Mouse (Mus musculus) limb, embryonic 10.5 days (tissue): ENCODE measurements around the gene Leo1. TPM values are rescaled to one million over a fixed set of nuclear protein-coding genes. Genes with fewer than 3 reads are reported as not detected.
A peak's percentile ranks its signal among the peaks of the same experiment; 100 is the strongest.
"Not testable (repeated sequence)": the region's sequence is repeated elsewhere in the genome, so short reads cannot be mapped to it uniquely, and the experiment has no call there.

Experiments used
- DNase-seq: peaks from one replicate; pipeline ENCODE4 v3.0.0-alpha.2; 2017; ENCODE audit warnings: low spot score
- H3K27ac ChIP-seq: fragments of 300-500 bp; sonication (generic); 2 replicates; pipeline ENCODE4 v1.5.1; 2016; ENCODE audit warnings: mild to moderate bottlenecking
- H3K27me3 ChIP-seq: fragments of 300-500 bp; sonication (generic); 2 replicates; pipeline ENCODE4 v1.6.1; 2016; ENCODE audit warnings: low read depth, mild to moderate bottlenecking; ENCODE audit not compliant: poor library complexity, severe bottlenecking
- H3K36me3 ChIP-seq: fragments of 300-500 bp; sonication (generic); 2 replicates; pipeline ENCODE4 v1.6.1; 2016; ENCODE audit warnings: mild to moderate bottlenecking, moderate library complexity
- H3K4me1 ChIP-seq: fragments of 300-500 bp; sonication (generic); 2 replicates; pipeline ENCODE4 v1.6.1; 2016
- H3K4me3 ChIP-seq: fragments of 300-500 bp; sonication (generic); 2 replicates; pipeline ENCODE4 v1.5.1; 2016; ENCODE audit warnings: mild to moderate bottlenecking, moderate library complexity
- H3K9me3 ChIP-seq: fragments of 300-500 bp; sonication (generic); replicated peaks from 2 replicates; pipeline ENCODE4 v1.6.1; 2016; ENCODE audit warnings: mild to moderate bottlenecking
- WGBS: fragments of 180-500 bp; shearing (Covaris S2); methylation state at CpG from one replicate; pipeline ENCODE4 v1.1.7; 2016; 5-methylcytosine and 5-hydroxymethylcytosine counted together
- polyA plus RNA-seq: library from polyadenylated mRNA; unstranded; fragments of >200 nt; fragmentation: Nextera tagmentation; extraction: Ambion mirVana; gene quantifications from 2 replicates; pipeline ENCODE4 v1.2.1, GENCODE M21; 2016

Gene Leo1
- polyA plus RNA-seq, 1 experiment from 2014 or later, result 58.3 TPM

DNA sequence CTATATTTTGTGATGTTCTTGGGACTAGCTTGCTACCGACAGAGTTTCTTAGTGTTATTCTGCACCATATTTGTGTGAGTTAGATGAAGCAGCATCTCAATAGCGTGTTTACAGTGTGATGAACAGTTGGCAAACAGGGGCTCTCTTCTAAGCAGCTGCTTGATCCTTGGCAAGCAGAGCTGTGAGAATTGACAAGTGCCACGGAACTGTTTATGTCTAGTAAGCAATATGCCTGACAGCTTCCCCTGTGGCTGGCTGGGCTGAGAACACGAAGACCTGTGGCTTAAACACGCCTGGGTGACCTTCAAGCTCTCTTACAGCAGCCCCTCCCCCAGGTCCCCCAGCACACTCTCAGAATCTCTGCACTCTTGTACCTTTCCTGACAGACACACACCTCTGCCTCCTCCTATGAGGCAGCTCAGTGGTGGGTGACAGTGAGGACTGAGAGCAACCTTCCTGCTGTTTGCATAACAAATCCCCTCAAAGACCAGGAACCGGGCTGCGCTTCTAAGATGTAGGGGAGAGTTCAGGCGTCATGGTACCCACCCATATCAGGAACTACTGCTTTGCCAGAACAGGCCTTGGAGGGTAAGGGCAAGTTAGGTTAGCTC, 21.8 kb downstream of the Leo1 start:
- H3K4me3 ChIP-seq, result no peak overlapping the region
- H3K9me3 ChIP-seq, result no peaks in the 10 kb centered on the region
- DNase-seq, result no peak
- peaks cover 98% of the 10 kb centered on the region for H3K36me3 ChIP-seq
- no peak overlapping the region for H3K27ac ChIP-seq
- WGBS, result 87% methylated on average over 8 of the region's 8 CpGs
- no peaks in the 10 kb centered on the region for H3K4me1 ChIP-seq
- no peaks in the 10 kb centered on the region for H3K27me3 ChIP-seq

DNA sequence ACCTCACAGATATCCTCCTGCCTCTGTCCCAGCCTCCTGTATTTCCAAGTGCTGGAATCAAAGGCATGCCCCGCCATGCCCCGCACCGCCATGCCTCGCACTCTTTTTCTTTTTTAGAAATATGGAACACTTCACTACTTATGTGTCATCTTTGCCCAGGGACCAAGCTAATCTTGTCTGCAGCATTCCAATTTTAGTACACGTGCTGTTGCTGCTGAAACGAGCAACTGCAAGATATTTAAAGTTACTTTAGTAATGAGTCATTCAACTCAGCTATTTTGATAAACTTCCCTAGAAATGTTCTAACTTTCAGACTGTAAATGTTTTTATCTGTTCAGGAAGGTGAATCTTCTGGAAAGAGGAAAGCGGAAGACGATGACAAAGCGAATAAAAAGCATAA, 24.5 kb downstream of the Leo1 start:
- H3K36me3 ChIP-seq, result peaks cover 82% of the 10 kb centered on the region
- H3K9me3 ChIP-seq, result no peaks in the 10 kb centered on the region
- WGBS, result 93% methylated on average over 9 of the region's 9 CpGs
- H3K27me3 ChIP-seq, result no peaks in the 10 kb centered on the region
- no peak overlapping the region for H3K27ac ChIP-seq
- no peak for DNase-seq
- no peaks in the 10 kb centered on the region for H3K4me1 ChIP-seq
- no peak overlapping the region for H3K4me3 ChIP-seq

DNA sequence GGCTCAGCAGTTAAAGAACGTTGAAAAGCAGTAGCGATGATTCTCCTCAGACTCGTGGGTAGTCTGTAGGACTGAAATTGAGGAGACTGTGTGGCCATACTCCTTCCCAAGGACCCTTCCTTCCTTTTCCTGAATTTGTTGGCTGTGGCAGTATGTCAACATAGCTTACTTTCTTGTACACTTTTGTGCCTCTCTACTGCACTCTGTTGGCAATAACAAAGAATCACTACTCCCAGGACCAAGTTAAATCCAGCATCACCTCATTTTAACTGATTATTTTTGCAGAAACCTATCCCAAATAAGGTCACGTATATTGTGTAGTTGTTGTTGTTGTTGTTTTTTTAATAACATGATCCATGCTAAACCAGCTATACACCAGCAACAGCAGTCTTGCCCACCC, 25.3 kb downstream of the Leo1 start:
- Histone ChIP-seq H3K36me3 (peaks cover 82% of the 10 kb centered on the region), H3K4me3 (no peak overlapping the region), H3K9me3 (no peaks in the 10 kb centered on the region), H3K27me3 (no peaks in the 10 kb centered on the region), H3K4me1 (no peaks in the 10 kb centered on the region), H3K27ac (no peak overlapping the region)
- WGBS, result 93% methylated on average over 4 of the region's 4 CpGs
- DNase-seq, result no peak

DNA sequence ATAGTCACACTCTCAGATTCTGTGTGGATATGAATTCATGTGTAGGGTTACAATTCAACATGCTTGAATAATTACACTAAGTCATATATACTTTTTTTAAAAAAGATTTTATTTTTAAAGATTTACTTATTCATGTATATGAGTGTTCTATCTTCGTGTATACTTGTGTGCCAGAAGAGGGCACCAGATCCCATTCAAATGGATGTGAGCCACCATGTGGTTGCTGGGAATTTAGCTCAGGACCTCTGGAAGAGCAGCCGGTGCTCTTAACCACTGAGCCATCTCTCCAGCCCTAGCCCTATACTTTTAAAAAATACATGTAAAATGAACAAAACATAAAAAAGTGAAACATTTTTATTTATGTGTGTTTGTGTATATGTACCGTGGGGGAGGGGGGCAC, 26.3 kb downstream of the Leo1 start:
- H3K27ac ChIP-seq, result no peak overlapping the region
- H3K36me3 ChIP-seq, result peaks cover 82% of the 10 kb centered on the region
- 92% methylated on average over 3 of the region's 3 CpGs for WGBS
- no peak overlapping the region for H3K4me3 ChIP-seq
- H3K9me3 ChIP-seq, result no peaks in the 10 kb centered on the region
- no peaks in the 10 kb centered on the region for H3K4me1 ChIP-seq
- no peak for DNase-seq
- no peaks in the 10 kb centered on the region for H3K27me3 ChIP-seq

DNA sequence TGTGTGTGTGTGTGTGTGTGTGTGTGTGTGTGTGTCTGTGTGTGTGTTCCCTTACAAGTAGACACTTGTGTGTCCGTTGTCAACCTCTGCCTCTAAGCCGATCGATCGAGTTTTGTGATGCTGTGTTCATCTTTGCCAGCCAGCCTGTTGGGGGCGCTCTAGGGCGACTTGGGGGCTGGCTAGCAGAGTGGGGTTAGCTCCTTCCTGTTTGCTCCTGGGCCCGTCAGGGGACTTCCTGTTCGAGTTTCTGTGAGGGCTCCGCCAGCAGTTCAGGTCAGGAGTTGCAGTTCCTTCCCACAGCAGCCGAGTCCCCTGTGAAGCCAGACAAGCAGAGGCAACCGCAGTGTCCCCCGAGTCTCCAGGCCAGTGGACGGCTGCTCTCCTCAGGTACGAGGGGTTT, 27.0 kb downstream of the Leo1 start:
- 79% methylated on average over 14 of the region's 14 CpGs for WGBS
- H3K9me3 ChIP-seq, result no peaks in the 10 kb centered on the region
- H3K27me3 ChIP-seq, result no peaks in the 10 kb centered on the region
- no peak overlapping the region for H3K4me3 ChIP-seq
- H3K27ac ChIP-seq, result no peak overlapping the region
- peak; percentile 39 for DNase-seq
- peaks cover 78% of the 10 kb centered on the region for H3K36me3 ChIP-seq
- H3K4me1 ChIP-seq, result no peaks in the 10 kb centered on the region

DNA sequence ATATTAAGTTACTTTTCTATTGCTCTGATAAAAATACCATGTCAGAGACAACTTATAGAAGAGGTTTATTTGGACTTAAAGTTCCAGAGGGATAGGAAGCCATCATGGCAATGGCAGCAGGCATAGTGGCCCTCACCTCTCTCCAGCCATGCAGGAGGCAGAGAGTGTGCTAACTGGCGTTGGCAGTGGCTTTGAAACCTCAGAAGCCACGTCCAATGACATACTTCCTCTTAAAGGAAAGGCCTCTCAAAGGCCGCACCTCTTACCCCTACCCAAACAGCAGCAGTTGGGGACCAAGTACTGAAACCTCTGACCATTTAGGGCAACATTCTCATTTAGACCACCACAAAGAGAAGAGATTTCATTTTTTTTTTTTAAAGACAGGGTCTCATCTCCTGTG, 35.9 kb downstream of the Leo1 start:
- no peaks in the 10 kb centered on the region for H3K27me3 ChIP-seq
- 80% methylated on average over 3 of the region's 3 CpGs for WGBS
- peaks cover 26% of the 10 kb centered on the region for H3K36me3 ChIP-seq
- H3K9me3 ChIP-seq, result no peaks in the 10 kb centered on the region
- H3K4me1 ChIP-seq, result no peaks in the 10 kb centered on the region
- H3K4me3 ChIP-seq, result no peak overlapping the region
- DNase-seq, result no peak
- H3K27ac ChIP-seq, result no peak overlapping the region

DNA sequence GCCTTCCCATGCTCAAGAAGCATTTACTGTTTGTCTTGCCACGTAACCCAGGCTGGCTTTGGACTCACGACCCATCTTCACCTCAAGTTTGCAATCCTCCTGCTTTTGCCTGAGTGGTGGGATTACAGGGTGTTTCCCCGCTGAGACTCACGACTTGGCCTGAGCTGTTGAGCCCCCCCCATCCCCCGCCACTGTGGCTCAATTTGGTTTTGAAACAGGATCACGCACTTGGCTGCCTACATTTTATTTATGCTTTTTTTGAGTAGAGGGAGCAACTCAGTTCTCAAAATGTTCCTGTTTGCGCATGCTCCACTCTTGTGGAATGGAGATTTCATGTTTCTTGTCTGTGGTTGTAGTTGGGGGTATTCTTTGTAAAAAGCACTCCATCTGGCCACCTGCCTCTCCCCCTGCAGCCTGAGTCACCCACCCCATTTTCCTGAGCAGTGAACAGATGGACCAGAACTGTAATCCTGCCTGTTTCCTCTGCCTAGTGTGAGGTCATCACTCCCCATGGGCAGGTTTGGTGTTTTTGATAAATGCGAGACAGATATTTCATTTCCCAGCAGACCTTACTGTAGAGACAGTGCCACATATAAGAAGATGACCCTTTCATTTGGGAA, 37.9 kb downstream of the Leo1 start:
- Histone ChIP-seq H3K4me1 (no peaks in the 10 kb centered on the region), H3K4me3 (no peak overlapping the region), H3K36me3 (peaks cover 11% of the 10 kb centered on the region; the same call in 1 of the 2 replicates), H3K27ac (no peak overlapping the region), H3K9me3 (no peaks in the 10 kb centered on the region), H3K27me3 (no peaks in the 10 kb centered on the region)
- 77% methylated on average over 8 of the region's 8 CpGs for WGBS
- no peak for DNase-seq

DNA sequence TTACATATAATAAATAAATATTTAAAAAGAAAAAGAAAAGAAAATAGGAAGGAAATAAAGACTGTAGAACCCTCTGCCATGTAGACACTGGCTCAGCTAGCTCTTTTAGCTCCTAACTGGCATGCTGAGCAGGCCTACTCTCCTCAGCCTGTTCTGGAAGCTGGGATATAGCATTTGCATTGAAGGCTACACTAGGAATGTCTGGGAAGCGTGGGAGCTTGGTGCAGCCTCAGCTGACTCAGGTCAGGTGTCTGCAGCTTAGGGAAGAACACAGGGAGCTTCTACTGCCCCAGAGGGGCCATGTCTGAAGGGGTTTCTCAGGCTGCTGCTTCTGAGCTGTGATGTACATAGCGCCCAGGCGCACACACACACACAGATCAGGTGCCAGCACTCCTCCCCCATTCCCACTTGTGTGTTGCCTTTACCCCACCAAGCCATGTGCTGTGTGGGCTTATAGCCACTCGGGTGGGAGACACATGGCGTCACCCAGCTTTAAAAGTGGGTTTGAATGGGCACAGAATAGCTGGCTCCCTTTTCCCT, 39.3 kb downstream of the Leo1 start:
- no peaks in the 10 kb centered on the region for H3K9me3 ChIP-seq
- no peak for DNase-seq
- WGBS, result 90% methylated on average over 5 of the region's 5 CpGs
- no peaks in the 10 kb centered on the region for H3K27me3 ChIP-seq
- H3K4me1 ChIP-seq, result no peaks in the 10 kb centered on the region
- no peak overlapping the region for H3K4me3 ChIP-seq
- H3K36me3 ChIP-seq, result no peaks in the 10 kb centered on the region
- no peak overlapping the region for H3K27ac ChIP-seq

DNA sequence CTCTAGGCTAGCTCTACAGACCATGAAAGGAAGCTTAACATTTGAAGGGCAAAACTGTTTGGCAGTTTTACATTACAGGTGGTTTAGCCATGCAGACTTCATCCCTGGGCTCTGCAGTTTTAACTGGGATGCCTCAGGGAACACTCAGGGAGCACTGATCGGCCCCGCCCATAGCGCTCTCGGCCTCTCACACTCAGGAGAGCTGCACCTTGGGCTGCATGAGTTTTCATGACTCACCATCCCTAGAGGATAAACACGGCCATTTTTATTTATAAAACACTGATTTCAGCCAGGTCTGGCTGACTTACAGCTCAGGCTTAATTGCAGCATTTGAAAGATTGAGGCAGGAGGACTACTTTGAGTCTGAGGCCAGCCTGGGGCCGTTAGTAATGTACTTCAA, 43.9 kb downstream of the Leo1 start:
- Histone ChIP-seq H3K36me3 (no peaks in the 10 kb centered on the region), H3K27me3 (no peaks in the 10 kb centered on the region), H3K4me3 (no peak overlapping the region), H3K4me1 (no peaks in the 10 kb centered on the region), H3K27ac (no peak overlapping the region), H3K9me3 (no peaks in the 10 kb centered on the region)
- DNase-seq, result no peak
- 89% methylated on average over 6 of the region's 6 CpGs for WGBS

DNA sequence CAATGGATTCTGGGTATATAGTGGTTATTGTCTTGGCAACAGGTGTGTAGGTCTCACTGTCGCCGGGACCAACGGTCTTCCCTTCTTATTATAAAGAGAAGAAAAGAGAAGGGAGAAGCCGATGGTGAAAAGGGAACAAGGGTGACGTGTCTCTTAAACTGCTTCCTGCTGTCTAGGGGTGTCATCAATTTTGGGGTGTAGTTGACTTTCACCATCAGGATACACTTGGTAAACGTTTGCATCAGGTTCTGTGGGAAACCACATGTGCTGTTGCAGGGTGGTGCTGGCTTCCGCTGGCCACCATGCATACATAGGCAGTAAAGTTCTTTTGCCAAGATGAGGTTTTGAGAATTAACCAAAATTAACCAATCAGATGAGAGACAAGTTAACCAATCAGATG, 46.9 kb downstream of the Leo1 start:
- not testable (repeated sequence) for H3K4me1 ChIP-seq, DNase-seq

DNA sequence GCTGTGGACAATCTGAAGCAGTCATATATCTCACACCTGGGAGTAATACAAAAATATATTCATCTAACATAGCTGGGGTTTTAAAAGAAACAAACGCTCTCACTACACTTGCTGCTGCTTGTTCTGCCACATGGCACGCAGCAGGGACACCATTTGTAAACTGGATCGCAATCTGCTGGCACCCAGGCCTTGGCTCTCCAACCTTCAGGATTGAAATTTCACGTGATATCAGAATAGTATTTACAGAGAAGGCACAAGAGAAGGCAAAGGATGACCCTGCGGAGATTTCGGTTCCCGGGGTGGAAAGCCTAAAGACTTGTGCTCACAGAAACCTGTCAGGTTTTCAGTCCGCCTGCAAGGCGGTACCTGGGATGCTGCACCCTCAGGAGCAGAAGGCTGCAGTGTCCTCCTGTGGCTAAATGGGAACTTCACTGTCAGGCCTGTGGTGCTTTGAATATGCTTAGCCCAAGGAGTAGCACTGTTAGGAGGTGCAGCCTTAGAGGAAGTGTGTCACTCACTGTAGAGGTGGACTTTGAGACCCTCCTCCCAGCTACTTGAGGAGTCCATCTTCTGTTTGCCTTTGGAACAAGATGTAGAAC, 53.2 kb downstream of the Leo1 start:
- Histone ChIP-seq H3K4me3 (no peak overlapping the region), H3K36me3 (peaks cover 29% of the 10 kb centered on the region), H3K27ac (no peak overlapping the region), H3K9me3 (no peaks in the 10 kb centered on the region), H3K27me3 (no peaks in the 10 kb centered on the region), H3K4me1 (no peaks in the 10 kb centered on the region)
- WGBS, result 88% methylated on average over 9 of the region's 9 CpGs
- no peak for DNase-seq

More for the DNA sequence above, 46.9 kb downstream of the Leo1 start:
- not testable (repeated sequence) for H3K4me3 ChIP-seq, H3K27me3 ChIP-seq, H3K27ac ChIP-seq, H3K36me3 ChIP-seq, H3K9me3 ChIP-seq
- 95% methylated on average over 7 of the region's 7 CpGs for WGBS

DNA sequence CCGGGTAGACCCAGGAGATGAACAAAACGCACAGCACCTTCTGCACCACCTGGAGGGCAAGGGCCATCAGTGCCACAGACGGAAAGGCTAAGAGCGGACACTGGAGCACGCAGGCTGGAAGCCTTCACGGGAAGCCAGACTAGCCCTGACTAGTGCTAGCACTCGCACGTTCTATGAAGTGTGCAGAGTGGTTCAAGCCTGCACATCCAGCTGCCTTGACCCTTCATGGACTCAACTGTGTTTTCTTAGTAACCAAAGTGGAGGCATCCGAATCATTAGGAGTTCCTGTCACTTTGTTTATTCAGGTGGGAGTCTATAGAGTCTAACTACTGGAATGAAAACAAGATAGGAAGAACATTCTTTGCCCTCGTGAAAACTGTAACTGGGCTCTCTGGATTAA, 54.6 kb downstream of the Leo1 start:
- no peak overlapping the region for H3K27ac ChIP-seq
- peaks cover 37% of the 10 kb centered on the region for H3K36me3 ChIP-seq
- H3K4me1 ChIP-seq, result no peaks in the 10 kb centered on the region
- no peak overlapping the region for H3K4me3 ChIP-seq
- no peaks in the 10 kb centered on the region for H3K9me3 ChIP-seq
- 83% methylated on average over 10 of the region's 10 CpGs for WGBS
- DNase-seq, result no peak
- H3K27me3 ChIP-seq, result no peaks in the 10 kb centered on the region

DNA sequence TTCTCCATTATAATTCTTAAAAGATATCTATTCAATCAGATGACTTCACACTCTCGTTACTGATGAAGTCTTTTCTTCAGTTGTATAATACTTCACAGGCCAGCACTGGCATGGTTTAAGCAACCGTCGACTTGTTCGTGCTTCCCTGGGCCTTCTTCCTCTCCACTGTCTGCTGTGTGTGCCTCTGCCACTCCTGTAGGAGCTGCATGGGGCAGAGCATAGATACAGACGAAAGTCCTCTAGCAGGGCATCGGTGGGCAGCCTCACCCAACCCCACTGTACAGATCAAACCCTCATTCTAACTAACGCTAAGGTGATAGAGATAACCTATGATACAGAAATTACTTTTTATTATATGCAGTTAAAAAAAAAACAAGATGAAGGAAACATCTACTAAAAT, 57.2 kb downstream of the Leo1 start:
- no peak for DNase-seq
- H3K4me1 ChIP-seq, result no peaks in the 10 kb centered on the region
- WGBS, result 94% methylated on average over 7 of the region's 7 CpGs

More for the DNA sequence above, 57.2 kb downstream of the Leo1 start:
- no peak overlapping the region for H3K27ac ChIP-seq
- H3K9me3 ChIP-seq, result no peaks in the 10 kb centered on the region
- no peak overlapping the region for H3K4me3 ChIP-seq
- H3K27me3 ChIP-seq, result no peaks in the 10 kb centered on the region
- peaks cover 60% of the 10 kb centered on the region for H3K36me3 ChIP-seq
